Mouse (Mus musculus): ENCODE data around the gene 2310030G06Rik. TPM values are rescaled to one million over a fixed set of nuclear protein-coding genes. Genes with fewer than 3 reads are reported as not detected.

Gene 2310030G06Rik
- not detected in 2 replicates for polyA plus RNA-seq (2012; ENCODE audit: low replicate concordance)

GRCm38 (mm10) chr9:50746214-50746677, at the start of gene 2310030G06Rik:
Gene 2310030G06Rik, minus strand, starts transcription at chr9:50746536.

GRCm38 (mm10) chr9:50774991-50775612, 28.8 kb upstream of the 2310030G06Rik start, which contains the start of the genes Alg9 and 1110032A03Rik:
Gene Alg9, plus strand, starts transcription at chr9:50775019.
Gene 1110032A03Rik, minus strand, starts transcription at chr9:50775520.

GRCm38 (mm10) chr9:50768107-50769002, 22.0 kb upstream of the 2310030G06Rik start, which contains the start of gene Fdxacb1:
Gene Fdxacb1, plus strand, starts transcription at chr9:50768236.

DNA sequence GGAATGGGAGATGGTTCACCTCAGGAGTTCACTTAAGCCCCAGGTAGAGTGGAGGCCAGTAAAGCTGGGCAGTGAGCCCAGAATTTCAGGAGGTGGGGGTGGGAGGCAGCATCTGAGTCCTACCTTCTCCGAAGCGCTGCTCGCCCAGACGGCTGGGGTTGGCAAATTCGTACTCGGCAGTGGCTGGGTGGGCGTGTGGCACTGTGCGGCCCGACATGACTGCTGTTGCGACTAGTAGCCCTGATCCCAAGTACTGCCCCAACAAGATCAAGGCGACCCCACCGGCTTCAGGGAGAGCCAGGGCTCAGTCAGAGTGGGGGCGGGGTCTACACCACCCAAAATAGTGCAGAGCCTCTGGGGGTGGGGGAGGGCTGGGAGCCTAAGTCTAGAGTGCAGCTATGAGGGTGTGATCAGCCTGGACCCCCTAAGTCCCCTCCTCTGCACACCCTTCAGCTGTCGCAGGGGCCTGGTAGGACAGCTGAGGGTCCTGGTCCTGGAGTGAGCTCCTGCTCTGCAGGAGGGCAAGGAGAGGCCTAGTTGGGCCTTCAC, 5.8 kb upstream of the 2310030G06Rik start, which contains the start of gene Hspb2:
Hspb2 (minus strand) TSS at position 301 of the 549 bp plus-strand sequence.

GRCm38 (mm10) chr9:50751323-50751722, 5.0 kb upstream of the 2310030G06Rik start, which contains the start of gene Cryab:
Gene Cryab, plus strand, starts transcription at chr9:50751325.

GRCm38 (mm10) chr9:50738914-50739870, 7.1 kb downstream of the 2310030G06Rik start, which contains the start of gene Dixdc1:
Gene Dixdc1, minus strand, starts transcription at chr9:50739517.

Other genes starting within 250 kb of the 2310030G06Rik start
- gene Pts, start 217.8 kb downstream of the 2310030G06Rik start, polyA plus RNA-seq (2012; ENCODE audit: low replicate concordance) = 23.7 and 46.7 TPM in 2 replicates
- gene Il18, start 191.7 kb downstream of the 2310030G06Rik start, polyA plus RNA-seq (2012; ENCODE audit: low replicate concordance) = 1.6 and 9.5 TPM in 2 replicates
- 0.07 and 0.20 TPM in 2 replicates for gene Bco2, start 191.4 kb downstream of the 2310030G06Rik start, polyA plus RNA-seq (2012; ENCODE audit: low replicate concordance)
- not detected in 2 replicates for gene Tex12, start 185.2 kb downstream of the 2310030G06Rik start, polyA plus RNA-seq (2012; ENCODE audit: low replicate concordance)
- 7.0 and 22.5 TPM in 2 replicates for gene Sdhd, start 142.7 kb downstream of the 2310030G06Rik start, polyA plus RNA-seq (2012; ENCODE audit: low replicate concordance)
- 3.0 and 11.5 TPM in 2 replicates for gene Timm8b, start 142.6 kb downstream of the 2310030G06Rik start, polyA plus RNA-seq (2012; ENCODE audit: low replicate concordance)
- gene Pih1d2, start 129.2 kb downstream of the 2310030G06Rik start, polyA plus RNA-seq (2012; ENCODE audit: low replicate concordance) = 0.16 TPM in 1 of 2 replicates, not detected in the other
- gene Nkapd1, start 129.1 kb downstream of the 2310030G06Rik start, polyA plus RNA-seq (2012; ENCODE audit: low replicate concordance) = 7.3 and 14.3 TPM in 2 replicates
- 15.4 and 24.2 TPM in 2 replicates for gene Dlat, start 86.8 kb downstream of the 2310030G06Rik start, polyA plus RNA-seq (2012; ENCODE audit: low replicate concordance)
- 0.08 TPM in 1 of 2 replicates, not detected in the other for gene Dixdc1, start 7.0 kb downstream of the 2310030G06Rik start, polyA plus RNA-seq (2012; ENCODE audit: low replicate concordance)
- gene Cryab, start 4.8 kb upstream of the 2310030G06Rik start, polyA plus RNA-seq (2012; ENCODE audit: low replicate concordance) = 0.46 and 1.3 TPM in 2 replicates
- 0.25 and 0.27 TPM in 2 replicates for gene Hspb2, start 5.8 kb upstream of the 2310030G06Rik start, polyA plus RNA-seq (2012; ENCODE audit: low replicate concordance)
- gene Fdxacb1, start 21.7 kb upstream of the 2310030G06Rik start, polyA plus RNA-seq (2012; ENCODE audit: low replicate concordance) = 0.58 and 1.3 TPM in 2 replicates
- gene Alg9, start 28.5 kb upstream of the 2310030G06Rik start, polyA plus RNA-seq (2012; ENCODE audit: low replicate concordance) = 4.0 and 8.4 TPM in 2 replicates
- gene 1110032A03Rik, start 29.0 kb upstream of the 2310030G06Rik start, polyA plus RNA-seq (2012; ENCODE audit: low replicate concordance) = 2.3 and 2.5 TPM in 2 replicates
- gene Ppp2r1b, start 98.8 kb upstream of the 2310030G06Rik start, polyA plus RNA-seq (2012; ENCODE audit: low replicate concordance) = 4.3 and 4.8 TPM in 2 replicates

All from hematopoietic multipotent progenitor cell, adult 10-12 weeks (in vitro differentiated cells).